Mouse (Mus musculus): ENCODE measurements at regions not wholly inside any gene's neighbourhood (a gene's known extent, or its start where the extent isn't known, plus 50 kb on each side); places are given as distances from the start of the nearest gene placed in this dataset.

DNA sequence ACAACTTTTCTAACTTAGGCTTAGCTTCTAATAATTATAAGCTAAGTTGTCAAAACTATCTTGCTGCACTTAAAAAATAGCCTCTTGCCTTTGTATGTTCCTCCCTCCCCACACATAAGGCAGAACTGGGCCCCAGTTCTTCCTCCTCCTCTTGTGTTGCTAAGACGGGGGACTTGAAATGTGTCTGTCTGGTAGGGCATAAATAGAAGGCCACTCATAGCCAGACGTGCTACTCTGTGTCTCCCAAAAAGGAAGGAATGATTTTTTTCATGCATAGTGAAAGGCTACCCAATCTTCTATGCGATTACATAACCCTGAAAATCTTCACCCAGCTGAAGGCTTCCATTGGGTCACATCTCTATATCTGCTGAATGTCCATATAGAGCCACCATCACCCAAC lies 183.5 kb downstream of the Hsfy2 start:
- Histone ChIP-seq H3K4me3 (replicated peaks; ENCODE audit: low read length) (no peak overlapping the region), H3K4me1 (replicated peaks; ENCODE audit: control insufficient read depth, insufficient read depth, low read length) (no peaks in the 10 kb centered on the region), H3K27ac (ENCODE audit: low read length) (no peak overlapping the region), H3K36me3 (ENCODE audit: control insufficient read depth, insufficient read depth) (no peaks in the 10 kb centered on the region), H3K4me2 (ENCODE audit: low read length) (no peak overlapping the region), H3K27me3 (replicated peaks; ENCODE audit: control insufficient read depth, insufficient read depth, low read length) (no peaks in the 10 kb centered on the region), H3K9ac (replicated peaks; ENCODE audit: low read depth, low read length) (no peak overlapping the region), H3K9me3 (ENCODE audit: control insufficient read depth, low read length) (no peaks in the 10 kb centered on the region)
- 88% methylated on average over 3 of the region's 3 CpGs for WGBS
- no peak for ATAC-seq

DNA sequence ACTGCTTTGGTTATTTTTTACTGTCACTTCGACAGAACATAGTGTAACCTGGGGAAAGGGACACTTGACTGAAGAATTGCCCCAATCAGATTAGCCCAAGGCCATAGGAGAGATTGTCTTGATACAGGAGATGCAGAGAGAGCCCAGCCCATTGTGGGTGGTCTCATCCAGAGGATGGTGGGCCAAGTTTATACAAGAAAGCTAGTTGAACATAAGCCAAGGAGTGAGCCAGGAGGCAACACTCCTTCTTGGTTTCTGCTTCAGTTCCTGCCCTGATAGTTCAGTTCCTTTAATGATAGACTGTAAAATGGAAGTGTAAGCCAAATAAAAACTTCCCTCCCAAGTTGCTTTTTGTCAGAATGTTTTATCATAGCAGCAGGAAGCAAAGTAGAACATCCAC lies 194.4 kb downstream of the Hsfy2 start:
- H3K4me3 ChIP-seq (replicated peaks; ENCODE audit: low read length) = no peak overlapping the region
- no peaks in the 10 kb centered on the region for H3K4me1 ChIP-seq (replicated peaks; ENCODE audit: control insufficient read depth, insufficient read depth, low read length)
- no peak overlapping the region for H3K9ac ChIP-seq (replicated peaks; ENCODE audit: low read depth, low read length)
- H3K36me3 ChIP-seq (ENCODE audit: control insufficient read depth, insufficient read depth) = no peaks in the 10 kb centered on the region
- no peaks in the 10 kb centered on the region for H3K9me3 ChIP-seq (ENCODE audit: control insufficient read depth, low read length)
- ATAC-seq = no peak
- WGBS = 67% methylated on average over 1 of the region's 1 CpGs
- H3K4me2 ChIP-seq (ENCODE audit: low read length) = no peak overlapping the region
- no peak overlapping the region for H3K27ac ChIP-seq (ENCODE audit: low read length)
- no peaks in the 10 kb centered on the region for H3K27me3 ChIP-seq (replicated peaks; ENCODE audit: control insufficient read depth, insufficient read depth, low read length)

DNA sequence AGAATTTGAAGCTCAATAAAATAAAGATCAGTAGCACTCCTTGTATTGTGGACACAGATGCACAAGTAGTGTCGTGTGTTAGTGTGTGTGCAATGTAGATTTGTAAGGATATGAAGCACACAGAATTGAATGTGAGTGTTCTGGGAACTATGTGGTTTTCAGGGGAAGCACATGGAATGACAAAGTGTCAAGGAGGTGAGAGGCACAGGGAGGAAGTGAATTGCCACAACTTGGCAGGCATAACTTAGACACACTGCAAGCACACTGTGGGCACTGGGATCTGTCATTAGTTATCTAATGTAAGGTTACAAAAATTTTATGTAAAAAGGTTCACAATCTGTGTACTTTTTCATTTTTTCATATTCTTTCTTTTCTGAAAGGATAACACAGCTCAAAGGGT lies 230.4 kb downstream of the Hsfy2 start:
- Histone ChIP-seq H3K4me1 (replicated peaks; ENCODE audit: control insufficient read depth, insufficient read depth, low read length) (0 out of 2 replicates have a peak, but pooled peaks cover 2% of the 10 kb centered on the region), H3K27ac (ENCODE audit: low read length) (no peak overlapping the region), H3K9ac (replicated peaks; ENCODE audit: low read depth, low read length) (no peak overlapping the region), H3K36me3 (ENCODE audit: control insufficient read depth, insufficient read depth) (no peaks in the 10 kb centered on the region), H3K4me3 (replicated peaks; ENCODE audit: low read length) (no peak overlapping the region), H3K9me3 (ENCODE audit: control insufficient read depth, low read length) (no peaks in the 10 kb centered on the region), H3K4me2 (ENCODE audit: low read length) (no peak overlapping the region), H3K27me3 (replicated peaks; ENCODE audit: control insufficient read depth, insufficient read depth, low read length) (no peaks in the 10 kb centered on the region)
- no peak for ATAC-seq
- 86% methylated on average over 1 of the region's 1 CpGs for WGBS

DNA sequence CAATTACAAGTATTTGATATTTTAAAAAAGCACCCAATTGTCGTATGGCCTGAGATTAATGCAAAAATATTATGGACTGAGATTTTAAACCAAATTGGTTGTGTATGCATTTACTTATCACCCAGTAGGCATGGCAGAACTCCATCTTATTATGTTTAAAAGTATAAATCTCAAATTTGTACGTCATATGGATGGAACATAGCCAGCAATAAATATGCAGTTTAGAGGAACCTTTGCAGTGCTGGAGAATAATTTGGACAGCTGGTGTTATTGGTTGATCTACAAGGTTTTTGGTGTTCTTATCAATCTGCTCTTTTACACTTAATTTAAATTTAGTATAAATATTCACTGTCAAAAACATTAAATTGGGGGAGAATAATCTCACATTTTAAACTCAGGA lies 233.9 kb downstream of the Hsfy2 start:
- Histone ChIP-seq H3K9ac (replicated peaks; ENCODE audit: low read depth, low read length) (no peak overlapping the region), H3K36me3 (ENCODE audit: control insufficient read depth, insufficient read depth) (no peaks in the 10 kb centered on the region), H3K4me2 (ENCODE audit: low read length) (no peak overlapping the region), H3K27me3 (replicated peaks; ENCODE audit: control insufficient read depth, insufficient read depth, low read length) (no peaks in the 10 kb centered on the region), H3K9me3 (ENCODE audit: control insufficient read depth, low read length) (no peaks in the 10 kb centered on the region), H3K27ac (ENCODE audit: low read length) (no peak overlapping the region), H3K4me3 (replicated peaks; ENCODE audit: low read length) (no peak overlapping the region), H3K4me1 (replicated peaks; ENCODE audit: control insufficient read depth, insufficient read depth, low read length) (0 out of 2 replicates have a peak, but pooled peaks cover 2% of the 10 kb centered on the region)
- 0 out of 2 replicates have a peak, but pooled peaks have one; percentile 31 for ATAC-seq
- 56% methylated on average over 2 of the region's 2 CpGs for WGBS

DNA sequence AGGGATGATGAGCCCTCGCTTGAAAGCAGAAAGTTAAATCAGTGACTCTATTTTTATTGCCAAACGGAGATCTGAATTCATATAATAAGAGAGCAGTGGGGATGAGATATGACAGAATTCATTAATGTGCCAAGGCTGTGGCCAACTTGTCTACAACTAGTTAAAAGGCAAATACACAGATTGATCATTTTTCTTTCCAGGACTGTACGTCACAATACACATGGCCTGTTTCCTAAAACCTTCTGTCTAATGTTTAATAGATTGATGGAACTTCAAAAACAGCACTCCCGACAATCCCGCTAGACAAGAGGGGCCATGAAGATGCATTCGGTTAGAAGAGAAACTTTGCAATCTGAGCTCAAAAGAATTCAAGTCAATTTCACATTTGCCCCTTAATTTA lies 241.4 kb downstream of the Hsfy2 start:
- Histone ChIP-seq H3K4me1 (replicated peaks; ENCODE audit: control insufficient read depth, insufficient read depth, low read length) (0 out of 2 replicates have a peak, but pooled peaks cover 2% of the 10 kb centered on the region), H3K36me3 (ENCODE audit: control insufficient read depth, insufficient read depth) (no peaks in the 10 kb centered on the region), H3K9ac (replicated peaks; ENCODE audit: low read depth, low read length) (no peak overlapping the region), H3K4me3 (replicated peaks; ENCODE audit: low read length) (no peak overlapping the region), H3K9me3 (ENCODE audit: control insufficient read depth, low read length) (no peaks in the 10 kb centered on the region), H3K4me2 (ENCODE audit: low read length) (no peak overlapping the region), H3K27me3 (replicated peaks; ENCODE audit: control insufficient read depth, insufficient read depth, low read length) (no peaks in the 10 kb centered on the region), H3K27ac (ENCODE audit: low read length) (no peak overlapping the region)
- WGBS = 60% methylated on average over 6 of the region's 6 CpGs
- ATAC-seq = peak; percentile 75

DNA sequence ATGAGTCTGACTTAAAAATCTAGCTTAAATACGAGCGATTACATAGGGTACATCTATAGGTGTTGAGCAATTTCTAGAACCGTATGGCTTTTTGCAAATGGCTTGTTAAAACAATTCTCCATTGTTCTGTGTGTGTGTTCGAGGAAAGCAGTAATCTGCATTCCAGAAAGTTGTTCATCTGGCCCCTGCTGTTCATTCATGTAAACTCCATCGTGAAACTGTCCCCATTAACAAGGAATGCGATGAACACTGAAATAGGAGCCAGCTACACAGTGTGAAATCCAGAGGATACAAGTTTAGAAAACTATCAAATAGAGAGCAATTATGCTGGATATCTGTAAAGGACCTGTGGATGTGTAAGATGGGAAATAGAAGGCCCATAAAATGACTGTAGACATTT lies 250.1 kb downstream of the Hsfy2 start:
- ATAC-seq = no peak
- WGBS = 45% methylated on average over 6 of the region's 6 CpGs
- H3K9me3 ChIP-seq (ENCODE audit: control insufficient read depth, low read length) = no peaks in the 10 kb centered on the region

DNA sequence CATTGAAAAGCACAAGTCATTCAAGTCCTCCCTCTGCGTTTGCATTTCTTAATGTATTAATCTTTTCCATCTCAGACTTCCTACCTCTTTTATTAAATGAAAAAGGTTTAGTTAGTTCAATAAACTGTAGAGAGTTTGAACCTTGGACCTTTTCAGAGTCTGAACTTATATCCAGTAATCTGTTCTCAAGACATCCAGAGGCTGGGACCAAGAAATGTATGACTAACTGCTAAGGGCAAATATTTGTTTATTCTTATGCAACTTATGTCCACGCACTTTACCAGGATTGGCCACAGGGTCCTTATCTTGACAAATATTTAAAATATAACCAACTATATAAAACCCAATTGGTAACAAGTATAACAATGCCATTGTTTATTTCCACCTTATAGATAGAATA lies 270.9 kb downstream of the Hsfy2 start:
- no peaks in the 10 kb centered on the region for H3K9me3 ChIP-seq (ENCODE audit: control insufficient read depth, low read length)
- whole genome bisulfite sequencing = 91% methylated on average over 2 of the region's 2 CpGs
- H3K4me2 ChIP-seq (ENCODE audit: low read length) = no peak overlapping the region
- H3K27me3 ChIP-seq (replicated peaks; ENCODE audit: control insufficient read depth, insufficient read depth, low read length) = no peaks in the 10 kb centered on the region
- H3K27ac ChIP-seq (ENCODE audit: low read length) = no peak overlapping the region
- H3K9ac ChIP-seq (replicated peaks; ENCODE audit: low read depth, low read length) = no peak overlapping the region
- no peaks in the 10 kb centered on the region for H3K36me3 ChIP-seq (ENCODE audit: control insufficient read depth, insufficient read depth)
- ATAC-seq = no peak
- no peak overlapping the region for H3K4me3 ChIP-seq (replicated peaks; ENCODE audit: low read length)
- no peaks in the 10 kb centered on the region for H3K4me1 ChIP-seq (replicated peaks; ENCODE audit: control insufficient read depth, insufficient read depth, low read length)

More for the DNA sequence above, 250.1 kb downstream of the Hsfy2 start:
- Histone ChIP-seq H3K27me3 (replicated peaks; ENCODE audit: control insufficient read depth, insufficient read depth, low read length) (no peaks in the 10 kb centered on the region), H3K4me2 (ENCODE audit: low read length) (no peak overlapping the region), H3K4me3 (replicated peaks; ENCODE audit: low read length) (no peak overlapping the region), H3K4me1 (replicated peaks; ENCODE audit: control insufficient read depth, insufficient read depth, low read length) (no peaks in the 10 kb centered on the region), H3K36me3 (ENCODE audit: control insufficient read depth, insufficient read depth) (no peaks in the 10 kb centered on the region), H3K27ac (ENCODE audit: low read length) (no peak overlapping the region), H3K9ac (replicated peaks; ENCODE audit: low read depth, low read length) (no peak overlapping the region)

DNA sequence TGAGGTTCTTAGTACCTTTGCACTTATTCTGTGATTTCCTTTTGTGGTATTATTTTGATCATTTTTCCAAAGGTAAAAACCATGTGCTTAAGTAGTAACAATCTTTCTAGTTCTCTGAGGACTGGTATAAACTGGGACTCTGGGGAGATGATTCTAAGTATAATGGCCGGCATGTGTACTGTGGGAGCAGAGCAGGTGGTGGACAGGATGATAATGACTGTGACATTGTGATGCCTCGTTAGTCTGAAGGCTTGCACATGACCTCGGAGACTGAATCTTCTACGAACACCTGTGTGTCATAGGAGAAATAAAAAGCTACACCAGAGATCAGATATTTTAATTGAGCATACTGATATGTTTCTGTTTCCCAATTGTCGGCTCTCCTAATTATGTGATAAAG lies 276.4 kb downstream of the Hsfy2 start:
- no peak for ATAC-seq
- H3K4me1 ChIP-seq (replicated peaks; ENCODE audit: control insufficient read depth, insufficient read depth, low read length) = no peaks in the 10 kb centered on the region
- no peaks in the 10 kb centered on the region for H3K36me3 ChIP-seq (ENCODE audit: control insufficient read depth, insufficient read depth)
- no peak overlapping the region for H3K27ac ChIP-seq (ENCODE audit: low read length)
- no peaks in the 10 kb centered on the region for H3K9me3 ChIP-seq (ENCODE audit: control insufficient read depth, low read length)
- no peak overlapping the region for H3K4me2 ChIP-seq (ENCODE audit: low read length)
- no peak overlapping the region for H3K9ac ChIP-seq (replicated peaks; ENCODE audit: low read depth, low read length)
- no peak overlapping the region for H3K4me3 ChIP-seq (replicated peaks; ENCODE audit: low read length)
- 54% methylated on average over 5 of the region's 5 CpGs for WGBS
- H3K27me3 ChIP-seq (replicated peaks; ENCODE audit: control insufficient read depth, insufficient read depth, low read length) = no peaks in the 10 kb centered on the region

DNA sequence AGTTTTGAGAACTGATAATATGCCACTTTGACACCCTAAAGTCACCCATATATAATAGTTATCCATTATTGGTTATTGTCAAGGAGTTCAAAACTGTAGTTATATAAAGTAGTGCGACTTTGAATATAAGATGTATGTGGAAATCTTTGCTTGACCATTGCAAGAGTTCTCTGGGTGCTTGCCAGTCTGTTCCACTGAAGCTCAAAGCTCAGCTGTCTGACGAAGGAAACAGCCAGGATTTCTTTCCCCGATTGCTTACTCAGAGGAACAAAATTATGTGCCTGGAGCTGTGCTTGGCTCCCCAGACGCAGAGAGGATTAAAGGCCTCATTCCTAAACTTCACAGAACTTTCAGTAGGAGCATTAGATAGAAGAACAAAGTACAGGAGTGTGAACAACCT lies 290.6 kb downstream of the Hsfy2 start:
- no peak for ATAC-seq

DNA sequence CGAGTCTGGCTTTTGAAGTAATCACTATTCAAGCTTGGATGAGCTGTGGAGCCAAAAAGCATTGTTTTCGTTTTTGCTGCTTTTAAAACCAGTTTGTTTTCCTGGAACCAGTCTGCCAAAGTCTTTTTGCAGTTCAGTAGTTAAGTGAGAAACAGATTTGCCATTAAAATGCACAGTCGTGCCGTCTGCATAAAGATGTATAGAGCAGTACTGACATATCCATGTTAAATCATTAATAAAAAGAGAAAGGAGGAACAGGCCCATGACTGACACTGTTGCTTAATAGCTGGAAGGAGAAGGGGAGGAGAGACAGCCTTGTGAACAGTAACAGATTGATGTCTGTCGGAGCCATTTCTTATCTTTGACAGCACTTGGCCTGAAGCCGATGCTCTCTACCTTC lies 292.3 kb downstream of the Hsfy2 start:
- peak; percentile 97 for ATAC-seq
- Histone ChIP-seq H3K4me1 (replicated peaks; ENCODE audit: control insufficient read depth, insufficient read depth, low read length) (no peaks in the 10 kb centered on the region), H3K27me3 (replicated peaks; ENCODE audit: control insufficient read depth, insufficient read depth, low read length) (no peaks in the 10 kb centered on the region), H3K36me3 (ENCODE audit: control insufficient read depth, insufficient read depth) (no peaks in the 10 kb centered on the region), H3K4me2 (ENCODE audit: low read length) (no peak overlapping the region), H3K27ac (ENCODE audit: low read length) (peak overlapping the region; percentile 73), H3K9ac (replicated peaks; ENCODE audit: low read depth, low read length) (no peak overlapping the region), H3K9me3 (ENCODE audit: control insufficient read depth, low read length) (no peaks in the 10 kb centered on the region), H3K4me3 (replicated peaks; ENCODE audit: low read length) (no peak overlapping the region)
- 28% methylated on average over 6 of the region's 6 CpGs for WGBS

More for the DNA sequence above, 290.6 kb downstream of the Hsfy2 start:
- no peaks in the 10 kb centered on the region for H3K9me3 ChIP-seq (ENCODE audit: control insufficient read depth, low read length)
- no peak overlapping the region for H3K9ac ChIP-seq (replicated peaks; ENCODE audit: low read depth, low read length)
- H3K4me2 ChIP-seq (ENCODE audit: low read length) = no peak overlapping the region
- 72% methylated on average over 4 of the region's 4 CpGs for WGBS
- no peaks in the 10 kb centered on the region for H3K27me3 ChIP-seq (replicated peaks; ENCODE audit: control insufficient read depth, insufficient read depth, low read length)
- H3K27ac ChIP-seq (ENCODE audit: low read length) = no peak overlapping the region
- H3K4me1 ChIP-seq (replicated peaks; ENCODE audit: control insufficient read depth, insufficient read depth, low read length) = no peaks in the 10 kb centered on the region
- no peak overlapping the region for H3K4me3 ChIP-seq (replicated peaks; ENCODE audit: low read length)
- no peaks in the 10 kb centered on the region for H3K36me3 ChIP-seq (ENCODE audit: control insufficient read depth, insufficient read depth)
